Mouse (Mus musculus): ENCODE data around the gene Pla2g3. TPM values are rescaled to one million over a fixed set of nuclear protein-coding genes. Genes with fewer than 3 reads are reported as not detected.
A peak's percentile ranks its signal among the peaks of the same experiment; 100 is the strongest.

The Pla2g3 gene
- polyA plus RNA-seq, 1 experiment: not detected

- Histone ChIP-seq H3K4me1 (ENCODE audit: control insufficient read depth, insufficient read depth, low read length) (peaks cover 4% of the 10 kb centered on the region), H3K4me3 (ENCODE audit: insufficient read depth, low read length) (no peak overlapping the region), H3K27ac (ENCODE audit: insufficient read depth, low read depth, low read length) (no peak overlapping the region)
- TF ChIP-seq POLR2A (IDR thresholded peaks at IDR 0.05; ENCODE audit: borderline replicate concordance, low read depth, low read length) (no peak), CTCF (IDR thresholded peaks at IDR 0.05; ENCODE audit: low read depth, low read length) (peak; percentile 54)
Measured at GRCm38 (mm10) chr11:3456354-3456753, 31.7 kb upstream of the Pla2g3 start.

- H3K4me3 ChIP-seq (ENCODE audit: insufficient read depth, low read length): no peak overlapping the region
- H3K4me1 ChIP-seq (ENCODE audit: control insufficient read depth, insufficient read depth, low read length): no peaks in the 10 kb centered on the region; the same call in 1 of the 2 replicates
- no peak overlapping the region for H3K27ac ChIP-seq (ENCODE audit: insufficient read depth, low read depth, low read length)
- no peak for TF ChIP-seq POLR2A (IDR thresholded peaks at IDR 0.05; ENCODE audit: borderline replicate concordance, low read depth, low read length)
- TF ChIP-seq CTCF (IDR thresholded peaks at IDR 0.05; ENCODE audit: low read depth, low read length): no peak
Measured at GRCm38 (mm10) chr11:3458428-3459104, 29.5 kb upstream of the Pla2g3 start.

GRCm38 (mm10) chr11:3459105-3459468 is 29.0 kb upstream of the Pla2g3 start:
- TF ChIP-seq POLR2A (IDR thresholded peaks at IDR 0.05; ENCODE audit: borderline replicate concordance, low read depth, low read length): no peak
- TF ChIP-seq CTCF (IDR thresholded peaks at IDR 0.05; ENCODE audit: low read depth, low read length): no peak
- Histone ChIP-seq H3K4me1 (ENCODE audit: control insufficient read depth, insufficient read depth, low read length) (no peaks in the 10 kb centered on the region), H3K27ac (ENCODE audit: insufficient read depth, low read depth, low read length) (no peak overlapping the region), H3K4me3 (ENCODE audit: insufficient read depth, low read length) (no peak overlapping the region)

- H3K4me1 ChIP-seq (ENCODE audit: control insufficient read depth, insufficient read depth, low read length): no peaks in the 10 kb centered on the region
- H3K4me3 ChIP-seq (ENCODE audit: insufficient read depth, low read length): no peak overlapping the region
- TF ChIP-seq POLR2A (IDR thresholded peaks at IDR 0.05; ENCODE audit: borderline replicate concordance, low read depth, low read length): no peak
- TF ChIP-seq CTCF (IDR thresholded peaks at IDR 0.05; ENCODE audit: low read depth, low read length): no peak
- no peak overlapping the region for H3K27ac ChIP-seq (ENCODE audit: insufficient read depth, low read depth, low read length)
Measured at GRCm38 (mm10) chr11:3462846-3463245, 25.2 kb upstream of the Pla2g3 start.

- TF ChIP-seq POLR2A (IDR thresholded peaks at IDR 0.05; ENCODE audit: borderline replicate concordance, low read depth, low read length) (no peak), CTCF (IDR thresholded peaks at IDR 0.05; ENCODE audit: low read depth, low read length) (no peak)
- no peak overlapping the region for H3K4me3 ChIP-seq (ENCODE audit: insufficient read depth, low read length)
- no peaks in the 10 kb centered on the region for H3K4me1 ChIP-seq (ENCODE audit: control insufficient read depth, insufficient read depth, low read length)
- H3K27ac ChIP-seq (ENCODE audit: insufficient read depth, low read depth, low read length): no peak overlapping the region
Measured at GRCm38 (mm10) chr11:3471448-3471850, 16.6 kb upstream of the Pla2g3 start.

- TF ChIP-seq CTCF (IDR thresholded peaks at IDR 0.05; ENCODE audit: low read depth, low read length) (peak; percentile 71), POLR2A (IDR thresholded peaks at IDR 0.05; ENCODE audit: borderline replicate concordance, low read depth, low read length) (no peak)
- Histone ChIP-seq H3K27ac (ENCODE audit: insufficient read depth, low read depth, low read length) (no peak overlapping the region), H3K4me1 (ENCODE audit: control insufficient read depth, insufficient read depth, low read length) (peaks cover 5% of the 10 kb centered on the region; the same call in 1 of the 2 replicates), H3K4me3 (ENCODE audit: insufficient read depth, low read length) (no peak overlapping the region)
Measured at GRCm38 (mm10) chr11:3472484-3472883, 15.6 kb upstream of the Pla2g3 start.

GRCm38 (mm10) chr11:3474480-3475115 is 13.5 kb upstream of the Pla2g3 start:
- Histone ChIP-seq H3K27ac (ENCODE audit: insufficient read depth, low read depth, low read length) (no peak overlapping the region), H3K4me3 (ENCODE audit: insufficient read depth, low read length) (no peak overlapping the region), H3K4me1 (ENCODE audit: control insufficient read depth, insufficient read depth, low read length) (peaks cover 12% of the 10 kb centered on the region)
- peak; percentile 68 for TF ChIP-seq CTCF (IDR thresholded peaks at IDR 0.05; ENCODE audit: low read depth, low read length)
- no peak for TF ChIP-seq POLR2A (IDR thresholded peaks at IDR 0.05; ENCODE audit: borderline replicate concordance, low read depth, low read length)

GRCm38 (mm10) chr11:3475489-3475888 is 12.6 kb upstream of the Pla2g3 start:
- peaks cover 12% of the 10 kb centered on the region for H3K4me1 ChIP-seq (ENCODE audit: control insufficient read depth, insufficient read depth, low read length)
- H3K27ac ChIP-seq (ENCODE audit: insufficient read depth, low read depth, low read length): no peak overlapping the region
- TF ChIP-seq CTCF (IDR thresholded peaks at IDR 0.05; ENCODE audit: low read depth, low read length): no peak
- H3K4me3 ChIP-seq (ENCODE audit: insufficient read depth, low read length): no peak overlapping the region

GRCm38 (mm10) chr11:3483980-3484642 is 4.0 kb upstream of the Pla2g3 start:
- Histone ChIP-seq H3K4me3 (ENCODE audit: insufficient read depth, low read length) (no peak overlapping the region), H3K4me1 (ENCODE audit: control insufficient read depth, insufficient read depth, low read length) (peaks cover 11% of the 10 kb centered on the region), H3K27ac (ENCODE audit: insufficient read depth, low read depth, low read length) (no peak overlapping the region)
- TF ChIP-seq POLR2A (IDR thresholded peaks at IDR 0.05; ENCODE audit: borderline replicate concordance, low read depth, low read length) (no peak), CTCF (IDR thresholded peaks at IDR 0.05; ENCODE audit: low read depth, low read length) (no peak)

GRCm38 (mm10) chr11:3486349-3486748 is 1.7 kb upstream of the Pla2g3 start:
- no peak overlapping the region for H3K27ac ChIP-seq (ENCODE audit: insufficient read depth, low read depth, low read length)
- TF ChIP-seq CTCF (IDR thresholded peaks at IDR 0.05; ENCODE audit: low read depth, low read length) (no peak), POLR2A (IDR thresholded peaks at IDR 0.05; ENCODE audit: borderline replicate concordance, low read depth, low read length) (no peak)
- H3K4me3 ChIP-seq (ENCODE audit: insufficient read depth, low read length): no peak overlapping the region
- H3K4me1 ChIP-seq (ENCODE audit: control insufficient read depth, insufficient read depth, low read length): peaks cover 9% of the 10 kb centered on the region

Data from bone marrow macrophage, adult 2 months (primary cell).